Mouse (Mus musculus) lung, postnatal 0 days (tissue): ENCODE measurements around the gene Egfl7.

ENCODE experiments used
- CTCF ChIP-seq: IDR thresholded peaks from 2 replicates; pipeline ENCODE4 v1.5.1; 2016; ENCODE audit warnings: antibody characterized with exemption, mild to moderate bottlenecking
- EP300 ChIP-seq: IDR thresholded peaks from 2 replicates; pipeline ENCODE4 v1.6.1; 2016; ENCODE audit warnings: antibody characterized with exemption, mild to moderate bottlenecking, control low read depth

DNA sequence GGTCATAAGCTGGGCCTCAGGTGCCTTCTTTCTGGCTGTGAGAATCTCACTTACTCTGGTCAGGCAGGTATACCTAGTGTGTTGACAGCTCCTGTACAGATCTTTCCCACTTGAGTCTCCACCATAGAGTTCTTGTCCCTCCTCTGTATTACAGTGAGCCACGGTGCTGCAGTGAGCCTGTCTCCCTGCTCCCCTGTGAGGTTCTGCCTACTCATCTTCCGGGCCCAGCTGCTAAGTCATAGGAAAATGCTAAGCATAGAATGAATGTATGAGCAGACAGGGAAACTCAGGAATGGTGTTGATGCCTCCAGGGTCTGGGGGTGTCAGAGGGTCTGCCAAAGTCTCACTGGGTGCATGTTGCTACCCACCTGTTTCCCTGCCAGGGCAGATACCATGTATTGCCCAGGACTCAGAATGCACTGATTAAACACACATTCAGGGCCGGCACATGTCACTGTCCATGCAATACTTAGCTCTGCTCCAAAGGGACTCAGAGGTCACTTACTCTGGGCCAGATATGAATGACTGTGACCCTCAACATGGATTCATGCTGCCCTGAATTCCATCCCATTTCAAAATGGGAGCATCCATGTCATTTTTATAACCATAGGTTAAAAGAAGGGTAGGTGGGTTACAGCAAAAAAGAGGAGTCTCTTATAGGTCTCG lies 35.8 kb downstream of the Egfl7 start:
- TF ChIP-seq CTCF, result no peak
- no peak for TF ChIP-seq EP300
